Mouse (Mus musculus) left cerebral cortex, adult 18-20 months (tissue): ENCODE measurements around the gene St6galnac5. TPM values are rescaled to one million over a fixed set of nuclear protein-coding genes. Genes with fewer than 3 reads are reported as not detected.

Source experiments
- DNase-seq, 2 experiments: peaks; one replicate each; pipeline ENCODE4 v3.0.0; 2021 to 2022; ENCODE audit warnings: low spot score in 2 of 2, mixed read lengths in 1 of 2
- long read RNA-seq, 2 experiments: library from polyadenylated mRNA; stranded (forward); transcript quantifications; one replicate each; pipeline ENCODE4 v2.0.0; 2021
- total RNA-seq, 2 experiments: library from RNA; stranded (reverse); gene quantifications; 2 replicates each; pipeline ENCODE4 v1.2.3; 2021

The St6galnac5 gene
- total RNA-seq = 10 to 100 TPM; 29.9 to 37.4 TPM
- long read RNA-seq, experiment 1, full-length matches to known transcripts = 32 of 57 reads
- long read RNA-seq, experiment 1, partial matches to known transcripts = 13 of 57 reads
- long read RNA-seq, experiment 1, other reads (novel, unspliced or antisense) = 12 of 57 reads
- long read RNA-seq, experiment 2, full-length matches to known transcripts = 14 of 27 reads
- long read RNA-seq, experiment 2, partial matches to known transcripts = 5 of 27 reads
- long read RNA-seq, experiment 2, other reads (novel, unspliced or antisense) = 8 of 27 reads

DNA sequence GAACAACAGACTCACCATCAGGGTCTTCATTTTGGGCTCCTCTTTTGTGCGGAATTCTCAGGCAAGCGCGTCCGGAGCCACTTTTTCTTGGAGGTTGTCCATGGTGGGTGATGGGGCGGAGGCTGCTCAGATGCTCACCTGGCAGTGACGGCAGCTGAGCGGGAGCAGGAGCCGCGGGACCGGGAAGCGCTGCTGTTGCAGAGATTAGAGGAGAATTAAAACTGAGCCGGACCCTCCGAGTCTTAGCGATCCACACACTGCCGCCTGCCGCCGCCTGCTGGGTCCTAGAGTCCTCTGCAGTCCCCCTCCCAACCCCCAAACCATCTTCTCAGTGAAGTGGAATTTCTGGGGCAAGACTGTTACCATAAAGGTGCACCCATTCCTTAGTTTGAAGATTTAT, at the start of gene St6galnac5:
St6galnac5 (minus strand) TSS at position 259 of the 400 bp plus-strand sequence.
- peak; percentile 39 to 47 for DNase-seq

DNA sequence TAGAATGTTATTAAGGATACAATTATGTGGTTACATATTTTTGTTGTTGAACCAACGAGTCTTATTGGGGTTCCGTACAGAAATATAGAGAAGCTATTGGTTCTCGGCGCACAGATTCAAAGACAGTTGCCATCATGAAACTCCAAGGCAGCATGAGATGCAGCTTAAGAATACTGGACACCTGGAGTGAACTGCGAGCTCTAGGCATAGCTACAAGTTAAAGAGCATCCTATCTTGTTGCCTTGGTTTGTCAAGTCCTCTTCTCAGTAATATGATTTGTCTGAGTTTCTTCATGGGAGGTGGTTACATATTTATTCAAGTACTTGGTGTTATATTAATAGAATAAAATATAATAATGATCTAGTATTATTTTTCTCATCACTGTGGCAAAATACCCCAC, 48.7 kb upstream of the St6galnac5 start:
- DNase-seq = no peak

DNA sequence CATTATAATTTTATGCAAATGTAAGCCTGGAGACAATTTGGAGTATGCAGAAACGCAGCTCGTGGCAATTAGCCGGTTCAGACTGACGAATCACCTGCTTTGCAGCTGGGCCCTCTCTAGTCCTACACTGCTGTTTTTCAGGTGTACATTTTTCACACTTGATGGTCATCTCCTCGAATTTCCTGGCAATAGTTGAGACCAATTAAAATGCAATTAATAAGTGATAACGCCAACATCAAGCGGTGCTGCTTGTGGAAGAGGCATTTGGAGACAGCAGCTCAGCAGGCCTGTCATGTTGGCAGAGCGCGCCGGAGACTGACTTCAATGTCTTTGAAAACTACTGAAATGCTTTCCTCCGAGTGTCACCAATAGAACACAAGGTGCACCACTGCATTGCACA, 42.0 kb upstream of the St6galnac5 start:
- DNase-seq = no peak

DNA sequence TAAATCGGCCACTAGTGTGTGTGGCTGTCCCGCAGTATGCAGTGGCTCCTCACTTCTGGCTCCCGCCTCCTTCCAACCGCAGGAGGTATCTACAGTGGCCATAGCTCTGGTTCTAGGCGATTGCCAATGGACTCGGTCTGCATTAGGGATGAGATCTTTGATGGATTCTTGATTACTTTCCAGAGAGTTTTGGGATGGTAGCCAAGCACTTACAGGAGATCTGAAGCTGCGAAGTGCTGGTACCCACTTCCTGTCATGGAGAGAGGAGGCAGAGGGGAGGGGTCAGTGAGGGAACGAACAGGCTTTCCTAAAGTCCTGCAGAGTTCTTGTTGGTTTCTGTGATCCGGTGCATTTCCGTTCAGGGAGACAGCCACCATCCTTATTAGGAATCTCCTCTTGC, 36.0 kb upstream of the St6galnac5 start:
- no peak for DNase-seq

DNA sequence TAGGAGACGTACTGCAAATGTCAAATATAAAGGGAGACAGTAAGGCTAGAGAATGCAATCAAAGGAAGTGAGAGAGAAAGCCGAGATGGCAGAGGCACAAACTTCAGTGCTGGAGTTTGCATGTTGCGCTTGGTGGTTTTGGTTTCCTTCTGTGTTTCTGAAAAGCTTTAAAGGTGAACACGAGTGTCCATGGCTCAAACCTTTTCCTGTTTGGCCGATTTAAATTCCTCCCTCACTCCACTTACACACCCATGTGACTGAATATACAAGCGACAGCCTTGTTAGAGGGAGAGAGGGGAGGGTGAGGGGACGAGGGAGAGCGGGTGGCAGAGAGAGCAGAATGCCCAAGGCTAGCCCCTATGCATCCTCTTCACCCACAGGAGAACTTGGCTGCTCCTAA, 34.3 kb upstream of the St6galnac5 start:
- DNase-seq = no peak

DNA sequence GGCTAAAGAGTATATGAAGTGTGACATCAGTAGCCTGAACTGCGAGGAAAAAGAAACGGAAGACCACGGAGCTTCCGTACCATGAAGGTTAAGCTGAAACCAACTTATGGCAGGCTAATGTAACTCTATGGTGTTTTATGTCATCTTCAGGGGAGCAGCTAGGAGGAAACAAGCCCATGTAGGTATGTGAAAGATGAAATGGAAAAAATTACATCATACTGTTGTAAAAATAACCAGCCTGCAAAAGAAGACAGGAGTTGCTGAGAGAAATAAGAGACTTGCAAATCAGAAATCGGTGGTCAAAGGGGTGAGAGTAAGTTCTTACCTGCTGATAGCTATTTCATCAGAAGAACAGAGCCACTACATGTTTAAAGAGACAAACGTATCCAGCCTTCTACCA, 24.8 kb upstream of the St6galnac5 start:
- no peak for DNase-seq

DNA sequence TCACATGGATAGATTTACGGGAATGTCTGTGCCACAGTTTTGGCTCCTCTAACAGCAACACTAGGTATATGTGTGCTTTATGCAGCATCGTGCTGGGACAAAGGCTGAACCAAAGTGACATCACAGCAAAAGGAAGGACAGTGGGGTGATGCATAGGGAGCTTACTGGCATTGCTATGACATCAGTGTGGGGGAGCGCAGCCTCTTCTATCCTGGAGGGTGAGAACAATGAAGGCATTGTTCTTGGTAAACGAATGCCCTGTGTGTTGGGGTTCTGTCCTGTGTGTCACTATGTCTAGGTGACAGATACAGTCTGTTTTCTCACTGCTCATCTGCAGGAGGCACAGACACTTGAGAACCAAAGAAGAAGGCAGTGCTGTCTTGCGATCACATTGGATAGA, 16.9 kb upstream of the St6galnac5 start:
- DNase-seq = no peak

DNA sequence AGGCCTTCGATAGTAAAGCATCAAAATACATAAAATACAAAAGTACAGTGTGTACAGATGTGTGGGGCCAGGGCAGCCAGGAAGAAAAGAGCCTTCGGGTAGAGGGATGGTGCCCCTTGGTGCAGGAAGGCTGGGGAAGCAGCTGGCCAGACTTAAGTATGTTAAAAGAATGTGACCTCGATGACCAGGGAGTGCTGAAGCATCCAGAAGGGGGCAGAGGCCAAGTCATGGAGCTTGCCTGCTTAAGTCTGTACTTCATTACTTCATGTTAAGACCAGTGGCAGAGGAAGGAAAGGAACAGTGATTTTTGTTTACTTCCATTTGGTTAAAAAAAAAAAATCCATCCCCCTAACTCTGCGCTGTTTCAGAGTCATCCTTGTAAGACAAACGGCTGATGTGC, 16.1 kb upstream of the St6galnac5 start:
- no peak for DNase-seq

DNA sequence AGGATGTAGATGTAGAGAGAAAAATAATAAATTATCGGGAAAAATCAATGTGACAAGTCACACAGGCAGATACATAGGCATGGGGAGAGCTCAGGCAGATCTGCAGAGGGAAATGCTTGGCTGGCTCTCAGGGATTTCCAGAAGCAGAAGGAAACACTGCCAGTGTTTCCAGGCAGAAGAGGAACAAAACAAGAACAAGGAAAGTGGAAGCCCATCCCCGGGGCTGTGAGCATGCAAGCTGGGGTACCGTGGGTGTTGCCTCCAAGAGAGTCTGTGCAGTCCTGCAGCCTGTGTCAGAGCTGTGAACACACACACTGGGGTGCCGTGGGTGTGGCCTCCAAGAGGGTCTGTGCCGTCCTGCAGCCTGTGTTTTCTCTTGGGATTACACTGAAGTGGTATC, 11.6 kb upstream of the St6galnac5 start:
- no peak for DNase-seq

DNA sequence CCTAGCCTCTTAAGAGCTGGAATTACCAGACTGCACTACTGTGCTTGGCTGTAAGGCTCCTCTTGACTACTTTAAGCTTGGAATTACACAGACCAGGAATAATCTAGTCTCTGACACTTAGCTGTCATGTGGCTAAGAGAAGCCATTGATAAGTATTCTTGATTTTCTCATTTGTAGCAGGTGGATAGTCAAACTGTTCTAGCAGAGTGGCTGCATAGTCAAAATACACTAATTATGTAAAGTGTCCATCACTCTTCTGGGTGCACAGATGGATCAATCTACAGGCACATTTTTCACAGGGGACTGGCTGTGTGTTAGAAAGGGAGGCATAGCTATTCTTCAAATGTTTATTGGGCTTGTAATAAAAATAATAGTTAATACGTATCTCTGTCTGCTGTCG, 8.7 kb upstream of the St6galnac5 start:
- DNase-seq = no peak

DNA sequence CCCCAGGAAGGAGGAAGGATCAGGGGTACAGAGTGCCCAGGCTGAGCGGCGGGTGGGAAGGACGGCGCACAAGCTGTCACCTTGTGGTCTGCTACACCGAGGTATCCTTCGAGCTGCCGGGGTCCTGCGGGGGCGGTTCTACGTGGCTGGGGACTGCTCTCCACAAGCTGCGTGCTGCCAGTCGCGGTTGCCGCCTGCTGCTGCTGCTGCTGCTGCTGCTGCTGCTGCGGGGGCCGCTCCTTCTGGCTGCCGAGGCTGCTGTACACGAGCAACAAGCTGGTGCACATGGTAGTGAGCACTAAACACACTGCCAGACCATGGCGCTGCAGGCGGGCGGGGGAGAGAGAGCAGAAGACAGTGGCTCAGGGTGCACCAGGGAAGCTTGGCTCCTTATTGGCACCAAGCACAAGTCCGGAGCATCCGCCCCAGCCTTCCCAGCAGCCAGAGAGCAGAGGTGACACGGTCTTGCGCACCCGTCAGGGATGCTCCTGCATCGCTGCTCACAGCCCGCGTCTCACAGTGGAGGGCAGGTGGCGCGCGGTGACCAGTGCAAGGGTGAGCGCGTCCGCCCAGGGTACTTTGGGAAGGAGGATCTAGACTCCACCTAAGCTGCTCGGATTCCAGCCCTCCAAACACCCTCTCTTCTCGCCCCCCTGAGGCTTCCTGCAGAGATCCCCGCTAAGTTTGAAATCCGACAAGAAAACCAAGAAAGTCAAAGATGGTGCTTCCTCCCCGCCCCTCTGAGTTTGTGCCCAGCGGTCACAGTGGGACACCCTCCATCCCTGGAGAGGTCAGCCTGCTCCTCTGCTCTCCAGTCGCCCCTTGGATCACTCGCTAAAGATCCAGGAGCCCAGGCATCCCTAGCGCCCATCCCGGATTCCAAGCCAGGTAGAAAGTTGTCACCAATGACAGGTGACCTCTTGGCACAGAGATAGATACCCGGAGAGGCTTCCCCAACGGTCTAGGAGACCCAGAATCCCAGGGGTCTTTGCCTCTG, 770 bp downstream of the St6galnac5 start:
- DNase-seq = peak; percentile 53 to 63

DNA sequence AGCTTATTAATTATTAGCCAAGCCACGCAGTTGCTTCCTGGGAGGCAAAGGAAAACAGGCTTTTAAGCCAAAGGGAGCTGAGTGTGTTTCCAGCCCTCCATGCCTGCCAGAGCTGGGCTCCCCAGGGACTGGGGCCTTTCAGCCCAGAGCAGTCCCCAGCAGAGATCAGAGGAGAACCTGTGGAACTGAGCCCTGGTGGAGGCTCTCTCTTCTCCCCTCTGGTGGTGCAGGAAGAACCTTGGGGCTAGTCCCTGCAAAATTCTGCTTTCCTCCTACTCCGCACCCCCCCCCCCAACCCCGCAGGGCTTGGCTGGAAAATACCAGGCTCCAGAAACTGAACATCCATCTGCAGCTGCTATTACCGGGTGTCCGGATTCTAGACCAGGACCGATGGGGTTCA, 1.6 kb downstream of the St6galnac5 start:
- DNase-seq = peak in 1 of 2 experiments; percentile 28

DNA sequence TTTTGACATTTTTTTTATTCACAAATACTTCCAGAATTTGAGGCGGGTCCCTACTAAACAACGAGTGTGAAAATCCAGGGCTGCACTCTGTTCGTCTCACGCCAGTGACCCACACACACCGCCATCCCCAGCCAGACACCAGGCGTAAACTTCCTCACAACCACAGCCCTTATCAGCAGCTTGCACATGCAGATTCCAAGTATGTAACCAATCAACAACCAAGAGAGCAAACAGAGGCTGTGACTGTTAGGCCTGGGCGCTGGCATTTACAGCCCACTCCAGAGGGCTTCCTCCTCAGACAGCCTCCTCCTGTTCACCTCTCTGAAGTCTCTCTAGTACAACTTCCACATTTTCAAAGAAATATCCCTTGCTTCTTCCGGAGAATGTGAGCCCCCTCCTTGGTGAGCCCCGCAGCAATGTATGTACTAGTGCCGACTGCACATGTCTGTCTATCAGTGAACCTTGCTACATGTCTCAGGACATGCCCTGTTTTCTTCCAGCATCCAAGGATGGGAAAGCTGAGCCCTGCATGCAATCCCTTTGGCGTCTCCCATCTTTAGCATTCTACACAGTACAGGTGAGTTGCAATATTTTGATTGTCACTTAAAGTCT, 2.5 kb downstream of the St6galnac5 start:
- no peak for DNase-seq

DNA sequence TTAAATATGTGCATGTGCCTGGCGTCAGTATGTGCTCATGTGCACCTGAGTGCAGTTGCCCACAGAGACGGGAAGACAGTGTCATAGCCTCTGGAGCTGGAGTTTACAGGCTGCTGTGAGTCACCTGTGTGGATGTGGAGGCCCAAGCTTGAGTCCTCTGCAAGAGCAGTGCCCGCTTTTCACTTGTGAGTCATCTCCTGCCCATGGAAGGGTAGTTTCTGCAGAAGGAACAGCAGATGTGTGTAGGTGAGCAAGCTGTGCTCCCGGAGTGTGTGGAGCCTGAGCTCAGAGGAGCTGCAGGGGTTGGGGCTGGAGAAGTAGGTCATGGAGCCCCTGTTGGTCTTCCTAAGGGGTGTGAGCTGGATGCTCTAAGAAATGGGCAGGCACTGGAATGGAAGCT, 10.7 kb downstream of the St6galnac5 start:
- peak; percentile 69 to 79 for DNase-seq

DNA sequence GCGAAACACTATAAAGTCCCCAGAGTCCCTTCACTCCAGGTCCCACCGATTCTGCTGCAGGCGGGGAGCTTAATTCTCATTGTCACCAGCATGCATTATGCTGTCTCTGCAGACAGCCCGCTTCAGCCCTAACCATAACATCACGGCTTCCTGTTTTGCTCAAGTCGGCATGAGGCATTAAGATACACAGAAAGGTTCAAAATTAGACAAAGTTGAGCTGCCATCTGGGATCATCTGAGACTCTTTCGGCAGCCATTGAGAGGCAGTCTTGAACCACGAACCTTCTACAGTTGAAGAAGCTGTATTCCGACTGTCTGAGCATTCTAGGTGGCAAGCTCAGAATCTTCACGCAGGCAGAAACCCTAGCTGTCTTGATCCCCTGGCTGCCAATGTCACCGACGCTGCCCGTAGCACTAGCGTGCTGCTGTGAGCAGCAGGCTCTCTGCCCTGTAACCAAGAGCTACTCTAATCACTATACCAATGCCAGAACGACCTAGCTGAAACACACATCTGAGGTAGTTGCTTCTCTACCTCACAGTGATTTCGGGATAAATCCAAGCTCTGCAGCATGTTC, 12.2 kb downstream of the St6galnac5 start:
- no peak for DNase-seq

DNA sequence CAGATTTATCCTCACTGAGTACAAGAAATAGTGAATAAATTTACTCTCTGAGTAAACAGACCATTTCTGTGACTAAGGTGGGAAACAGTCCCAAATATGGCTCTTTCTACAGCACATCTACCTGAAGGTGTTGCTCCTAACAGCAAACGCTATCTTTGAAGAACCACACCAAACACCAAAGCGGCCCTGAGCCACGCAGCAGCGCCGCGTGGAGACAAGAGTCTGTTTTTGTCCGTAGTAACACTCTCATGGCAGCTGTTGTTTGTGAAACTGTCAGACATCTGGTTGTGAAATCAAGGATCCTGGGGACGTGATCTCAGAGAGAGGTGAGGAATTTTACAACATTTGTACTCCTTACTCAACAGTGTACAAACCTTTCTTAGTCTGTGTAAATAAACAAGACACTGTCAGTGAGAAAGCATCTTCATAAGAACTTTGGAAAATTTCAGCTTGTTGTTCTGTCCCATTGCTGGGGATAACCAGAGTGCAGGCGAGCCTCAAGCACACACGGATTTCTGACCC, 20.1 kb downstream of the St6galnac5 start:
- no peak for DNase-seq

DNA sequence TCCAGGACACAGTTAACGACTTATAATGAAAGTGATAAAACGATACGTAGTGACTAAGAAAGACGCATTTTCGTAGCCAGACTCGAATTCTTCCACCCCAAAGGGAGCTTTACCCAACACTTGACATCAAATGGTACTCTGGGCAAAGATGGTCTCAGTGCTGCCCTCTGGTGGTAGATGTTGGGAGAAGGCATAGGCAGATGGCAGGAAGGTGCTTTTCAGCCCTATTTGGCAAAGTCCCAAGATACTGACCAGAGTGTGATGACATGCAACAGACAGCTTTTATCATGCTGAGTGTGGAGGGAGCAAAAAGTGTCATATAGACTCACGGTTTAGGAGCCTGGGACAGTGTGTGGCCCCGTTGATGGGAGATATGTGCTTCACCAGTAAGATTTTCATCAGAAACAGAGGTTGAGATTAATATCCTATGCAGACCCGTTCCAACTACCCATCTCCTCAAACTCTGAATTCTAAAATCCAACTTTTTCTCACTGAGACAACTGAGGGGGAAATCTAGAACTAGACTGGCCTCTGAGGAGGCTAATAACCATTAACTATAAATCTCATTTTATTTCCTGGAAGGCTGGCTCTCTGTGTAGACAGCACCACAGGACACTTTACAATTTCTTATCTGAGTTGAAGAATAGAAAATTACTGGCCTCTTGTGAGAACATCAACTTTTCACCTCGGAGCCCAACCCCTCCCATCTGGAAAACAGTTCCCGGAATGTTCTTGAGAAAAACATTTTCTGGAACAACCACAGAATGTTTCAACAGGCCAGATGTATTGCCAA, 23.5 kb downstream of the St6galnac5 start:
- DNase-seq = peak; percentile 52 to 71

DNA sequence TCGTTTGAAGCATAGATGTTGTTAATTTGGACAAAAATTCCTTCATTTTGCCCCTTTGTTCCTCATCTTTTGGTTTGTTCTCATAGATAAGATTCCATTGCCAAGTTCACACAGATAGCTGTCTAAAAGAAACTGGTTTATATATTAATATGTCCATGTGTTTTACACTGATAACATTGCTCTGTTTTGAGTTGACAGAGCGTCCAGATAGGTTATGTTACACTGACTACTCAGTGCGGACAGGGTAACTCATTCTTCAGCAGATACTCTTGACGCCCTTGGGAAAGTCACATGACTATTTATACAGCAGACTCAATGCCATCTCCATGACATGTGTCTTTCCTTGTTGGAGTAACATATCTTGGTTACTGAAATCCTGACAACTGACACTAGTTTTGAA, 25.3 kb downstream of the St6galnac5 start:
- DNase-seq = no peak

DNA sequence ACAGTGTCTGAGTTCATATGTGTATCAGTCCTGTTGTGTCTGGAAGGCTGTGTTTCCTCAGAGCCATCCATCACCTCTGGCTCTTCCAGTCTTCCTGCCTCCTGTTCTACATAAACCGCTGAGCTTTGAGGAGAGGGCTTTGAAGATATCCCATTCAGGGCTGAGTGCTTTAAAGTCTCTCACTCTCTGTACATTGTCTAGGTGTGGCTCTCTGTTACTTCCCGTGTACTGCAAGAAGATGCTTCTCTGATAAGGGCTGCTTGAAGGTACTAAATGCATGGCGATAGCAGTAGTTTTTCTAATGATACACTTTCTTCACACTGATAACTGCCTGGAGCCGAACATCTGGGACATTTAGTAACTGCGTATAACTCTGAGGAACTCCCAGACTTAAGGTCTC, 26.0 kb downstream of the St6galnac5 start:
- DNase-seq = no peak
